Mouse (Mus musculus): ENCODE data around the gene Cox8c. TPM values are rescaled to one million over a fixed set of nuclear protein-coding genes. Genes with fewer than 3 reads are reported as not detected.
A peak's percentile ranks its signal among the peaks of the same experiment; 100 is the strongest.

Cox8c gene
- polyA plus RNA-seq, 1 experiment from 2014 or later: not detected

- TF ChIP-seq EP300 (IDR thresholded peaks at IDR 0.05): 0 out of 2 replicates have a peak, but pooled peaks have one; percentile 31
- no peak; the same call in 1 of the 2 replicates for TF ChIP-seq CTCF (IDR thresholded peaks at IDR 0.05)
- no peak for ATAC-seq
- H3K36me3 ChIP-seq (ENCODE audit: insufficient read depth, low read length): no peaks in the 10 kb centered on the region
- H3K4me3 ChIP-seq (ENCODE audit: low read depth, low read length): peak overlapping the region; percentile 97
- H3K4me1 ChIP-seq (ENCODE audit: insufficient read depth, low read depth, low read length): peaks cover 9% of the 10 kb centered on the region; the same call in 1 of the 2 replicates
- H3K27ac ChIP-seq (ENCODE audit: low read length): peak overlapping the region; percentile 99
- 7% methylated on average over 7 of the region's 7 CpGs for WGBS
- peak overlapping the region; percentile 51 for H3K4me2 ChIP-seq (replicated peaks; ENCODE audit: low read depth, low read length)
- peak overlapping the region; percentile 16 for H3K9ac ChIP-seq (replicated peaks; ENCODE audit: low read depth)
- peak; percentile 31 for DNase-seq (ENCODE audit: low spot score)
- H3K27me3 ChIP-seq (replicated peaks; ENCODE audit: insufficient read depth, low read length): no peaks in the 10 kb centered on the region
- no peaks in the 10 kb centered on the region for H3K9me3 ChIP-seq (ENCODE audit: low read length)
Observed at GRCm38 (mm10) chr12:102878901-102879300, 20.2 kb upstream of the Cox8c start.

- H3K27ac ChIP-seq (ENCODE audit: low read length): no peak overlapping the region
- DNase-seq (ENCODE audit: low spot score) (peak; percentile 48), ATAC-seq (no peak)
- no peaks in the 10 kb centered on the region for H3K9me3 ChIP-seq (ENCODE audit: low read length)
- no peak overlapping the region for H3K9ac ChIP-seq (replicated peaks; ENCODE audit: low read depth)
- H3K4me1 ChIP-seq (ENCODE audit: insufficient read depth, low read depth, low read length): no peaks in the 10 kb centered on the region
- no peaks in the 10 kb centered on the region for H3K36me3 ChIP-seq (ENCODE audit: insufficient read depth, low read length)
- no peak overlapping the region for H3K4me2 ChIP-seq (replicated peaks; ENCODE audit: low read depth, low read length)
- H3K27me3 ChIP-seq (replicated peaks; ENCODE audit: insufficient read depth, low read length): no peaks in the 10 kb centered on the region
- WGBS: 18% methylated on average over 5 of the region's 5 CpGs
- H3K4me3 ChIP-seq (ENCODE audit: low read depth, low read length): no peak overlapping the region
- TF ChIP-seq EP300 (IDR thresholded peaks at IDR 0.05) (no peak), CTCF (IDR thresholded peaks at IDR 0.05) (peak; percentile 76)
Observed at GRCm38 (mm10) chr12:102885735-102886134, 13.4 kb upstream of the Cox8c start.

GRCm38 (mm10) chr12:102887366-102887765 is 11.8 kb upstream of the Cox8c start:
- ATAC-seq: no peak
- Histone ChIP-seq H3K9ac (replicated peaks; ENCODE audit: low read depth) (no peak overlapping the region), H3K9me3 (ENCODE audit: low read length) (no peaks in the 10 kb centered on the region), H3K4me1 (ENCODE audit: insufficient read depth, low read depth, low read length) (no peaks in the 10 kb centered on the region), H3K27ac (ENCODE audit: low read length) (no peak overlapping the region), H3K36me3 (ENCODE audit: insufficient read depth, low read length) (no peaks in the 10 kb centered on the region), H3K27me3 (replicated peaks; ENCODE audit: insufficient read depth, low read length) (no peaks in the 10 kb centered on the region), H3K4me3 (ENCODE audit: low read depth, low read length) (no peak overlapping the region), H3K4me2 (replicated peaks; ENCODE audit: low read depth, low read length) (no peak overlapping the region)
- TF ChIP-seq EP300 (IDR thresholded peaks at IDR 0.05): no peak
- no peak for TF ChIP-seq CTCF (IDR thresholded peaks at IDR 0.05)
- WGBS: 52% methylated on average over 10 of the region's 10 CpGs
- DNase-seq (ENCODE audit: low spot score): no peak

GRCm38 (mm10) chr12:102888568-102888967 is 10.5 kb upstream of the Cox8c start:
- 75% methylated on average over 5 of the region's 5 CpGs for WGBS
- H3K27ac ChIP-seq (ENCODE audit: low read length): no peak overlapping the region
- H3K36me3 ChIP-seq (ENCODE audit: insufficient read depth, low read length): no peaks in the 10 kb centered on the region
- no peak for ATAC-seq
- no peak overlapping the region for H3K4me2 ChIP-seq (replicated peaks; ENCODE audit: low read depth, low read length)
- no peak overlapping the region for H3K9ac ChIP-seq (replicated peaks; ENCODE audit: low read depth)
- H3K9me3 ChIP-seq (ENCODE audit: low read length): no peaks in the 10 kb centered on the region
- DNase-seq (ENCODE audit: low spot score): no peak
- H3K4me1 ChIP-seq (ENCODE audit: insufficient read depth, low read depth, low read length): no peaks in the 10 kb centered on the region
- TF ChIP-seq CTCF (IDR thresholded peaks at IDR 0.05): no peak
- no peak for TF ChIP-seq EP300 (IDR thresholded peaks at IDR 0.05)
- H3K27me3 ChIP-seq (replicated peaks; ENCODE audit: insufficient read depth, low read length): no peaks in the 10 kb centered on the region
- H3K4me3 ChIP-seq (ENCODE audit: low read depth, low read length): no peak overlapping the region

- DNase-seq (ENCODE audit: low spot score): no peak
- TF ChIP-seq CTCF (IDR thresholded peaks at IDR 0.05) (no peak), EP300 (IDR thresholded peaks at IDR 0.05) (no peak)
- Histone ChIP-seq H3K27ac (ENCODE audit: low read length) (no peak overlapping the region), H3K4me2 (replicated peaks; ENCODE audit: low read depth, low read length) (no peak overlapping the region), H3K9me3 (ENCODE audit: low read length) (no peaks in the 10 kb centered on the region), H3K36me3 (ENCODE audit: insufficient read depth, low read length) (no peaks in the 10 kb centered on the region), H3K9ac (replicated peaks; ENCODE audit: low read depth) (no peak overlapping the region), H3K27me3 (replicated peaks; ENCODE audit: insufficient read depth, low read length) (no peaks in the 10 kb centered on the region), H3K4me3 (ENCODE audit: low read depth, low read length) (no peak overlapping the region), H3K4me1 (ENCODE audit: insufficient read depth, low read depth, low read length) (no peaks in the 10 kb centered on the region)
- 39% methylated on average over 3 of the region's 3 CpGs for WGBS
- no peak for ATAC-seq
Observed at GRCm38 (mm10) chr12:102908191-102908590, 9.1 kb downstream of the Cox8c start.

- DNase-seq (ENCODE audit: low spot score): no peak
- ATAC-seq: no peak
- Histone ChIP-seq H3K27ac (ENCODE audit: low read length) (no peak overlapping the region), H3K36me3 (ENCODE audit: insufficient read depth, low read length) (no peaks in the 10 kb centered on the region), H3K4me2 (replicated peaks; ENCODE audit: low read depth, low read length) (no peak overlapping the region), H3K9me3 (ENCODE audit: low read length) (no peaks in the 10 kb centered on the region), H3K4me1 (ENCODE audit: insufficient read depth, low read depth, low read length) (no peaks in the 10 kb centered on the region), H3K27me3 (replicated peaks; ENCODE audit: insufficient read depth, low read length) (no peaks in the 10 kb centered on the region), H3K4me3 (ENCODE audit: low read depth, low read length) (no peak overlapping the region), H3K9ac (replicated peaks; ENCODE audit: low read depth) (no peak overlapping the region)
- 93% methylated on average over 2 of the region's 2 CpGs for WGBS
- TF ChIP-seq EP300 (IDR thresholded peaks at IDR 0.05) (no peak), CTCF (IDR thresholded peaks at IDR 0.05) (no peak)
Observed at GRCm38 (mm10) chr12:102916073-102916472, 17.0 kb downstream of the Cox8c start.

GRCm38 (mm10) chr12:102929764-102930163 is 30.6 kb downstream of the Cox8c start:
- no peak for DNase-seq (ENCODE audit: low spot score)
- Histone ChIP-seq H3K27ac (ENCODE audit: low read length) (no peak overlapping the region), H3K4me2 (replicated peaks; ENCODE audit: low read depth, low read length) (no peak overlapping the region), H3K36me3 (ENCODE audit: insufficient read depth, low read length) (no peaks in the 10 kb centered on the region), H3K4me1 (ENCODE audit: insufficient read depth, low read depth, low read length) (no peaks in the 10 kb centered on the region), H3K4me3 (ENCODE audit: low read depth, low read length) (no peak overlapping the region), H3K27me3 (replicated peaks; ENCODE audit: insufficient read depth, low read length) (no peaks in the 10 kb centered on the region), H3K9ac (replicated peaks; ENCODE audit: low read depth) (no peak overlapping the region), H3K9me3 (ENCODE audit: low read length) (no peaks in the 10 kb centered on the region)
- no peak for ATAC-seq
- TF ChIP-seq EP300 (IDR thresholded peaks at IDR 0.05): no peak
- no peak for TF ChIP-seq CTCF (IDR thresholded peaks at IDR 0.05)
- WGBS: 52% methylated on average over 4 of the region's 4 CpGs

Data from lung, postnatal 0 days (tissue).